Mouse (Mus musculus) thymus, postnatal 14 days (tissue): ENCODE data around the gene Ttc33.

Source experiments
- DNase-seq: peaks from one replicate; pipeline ENCODE4 v3.0.0; 2021

Gene Ttc33

DNA sequence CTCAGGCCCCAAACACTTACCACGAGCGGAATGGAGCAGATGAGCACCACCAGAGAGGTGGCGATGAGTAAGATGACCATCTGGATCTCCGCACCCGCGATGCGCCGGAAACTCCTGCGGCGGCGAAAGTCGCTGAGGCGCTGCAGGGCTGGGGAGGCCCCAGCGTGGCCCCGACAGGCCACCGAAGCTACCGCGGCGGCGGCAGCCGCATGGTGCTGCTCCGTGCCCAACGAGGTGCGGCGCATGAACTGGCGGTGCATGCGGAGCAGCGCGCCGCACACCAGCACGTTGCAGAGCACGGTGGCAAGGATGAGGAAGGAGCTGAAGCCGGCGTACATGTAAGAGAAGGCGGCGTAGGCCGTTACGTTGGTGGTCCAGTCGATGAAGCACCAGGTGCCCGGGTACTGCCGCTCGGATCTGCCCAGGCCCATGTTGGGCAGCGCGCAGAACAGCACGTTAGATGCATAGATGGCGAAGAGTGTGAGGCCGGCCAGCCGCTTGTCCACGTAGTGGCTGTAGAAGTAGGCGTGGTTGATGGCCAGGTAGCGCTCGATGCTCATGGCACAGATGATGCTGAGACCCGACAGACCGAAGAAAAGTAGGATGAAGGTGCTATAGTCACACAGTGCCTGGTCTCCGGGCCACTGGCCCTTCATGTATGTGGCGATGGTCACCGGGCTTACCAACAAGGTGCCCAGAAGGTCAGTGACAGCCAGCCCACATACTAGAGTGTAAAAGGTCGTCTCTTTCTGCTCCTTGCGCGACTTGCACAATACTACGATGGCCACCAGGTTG is 57.1 kb downstream of the Ttc33 start:
- peak; percentile 63 for DNase-seq

DNA sequence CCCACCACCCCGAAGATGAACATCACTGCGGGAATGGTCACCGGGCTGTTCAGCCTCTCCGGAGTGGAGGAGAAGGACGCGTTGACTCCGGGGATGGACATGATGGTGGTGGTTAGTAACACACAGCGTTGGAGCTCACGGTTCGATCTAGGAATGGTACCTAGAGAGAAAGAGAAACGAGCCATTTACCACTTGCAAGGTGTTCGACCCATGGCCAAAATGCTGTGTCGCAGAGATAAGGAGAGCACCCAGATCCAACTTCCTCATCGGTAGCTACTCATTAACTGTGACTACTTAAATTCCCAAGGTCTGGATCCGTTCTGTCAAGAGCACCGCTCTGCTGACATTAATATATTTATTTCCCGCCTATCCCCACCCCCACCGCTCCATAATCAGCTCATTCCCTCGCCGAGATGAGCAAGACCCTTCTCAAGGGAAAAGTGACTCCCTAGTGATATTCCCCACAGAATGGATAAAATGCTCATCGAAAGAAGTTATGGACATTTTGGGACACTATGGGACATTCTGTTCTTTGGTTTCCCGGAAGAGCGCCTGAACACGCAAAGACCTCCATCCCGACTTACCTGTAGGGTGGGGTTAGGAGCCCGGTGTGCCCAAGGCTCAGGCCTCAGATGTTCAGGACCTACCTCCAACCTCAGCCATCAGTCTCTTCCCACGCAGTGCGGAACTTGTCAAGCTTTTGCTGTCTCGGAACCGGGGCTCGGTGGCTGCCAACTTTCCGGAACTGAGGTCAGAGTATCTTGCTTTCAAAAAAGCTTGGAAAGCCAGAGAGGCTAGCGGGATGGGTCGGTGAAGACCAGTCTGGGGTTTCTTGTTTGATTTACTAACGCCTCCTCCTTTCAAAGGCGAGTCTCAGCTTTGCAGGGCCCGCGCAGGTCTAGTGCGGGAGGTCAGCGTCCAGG is 58.0 kb downstream of the Ttc33 start:
- DNase-seq, result peak; percentile 55

DNA sequence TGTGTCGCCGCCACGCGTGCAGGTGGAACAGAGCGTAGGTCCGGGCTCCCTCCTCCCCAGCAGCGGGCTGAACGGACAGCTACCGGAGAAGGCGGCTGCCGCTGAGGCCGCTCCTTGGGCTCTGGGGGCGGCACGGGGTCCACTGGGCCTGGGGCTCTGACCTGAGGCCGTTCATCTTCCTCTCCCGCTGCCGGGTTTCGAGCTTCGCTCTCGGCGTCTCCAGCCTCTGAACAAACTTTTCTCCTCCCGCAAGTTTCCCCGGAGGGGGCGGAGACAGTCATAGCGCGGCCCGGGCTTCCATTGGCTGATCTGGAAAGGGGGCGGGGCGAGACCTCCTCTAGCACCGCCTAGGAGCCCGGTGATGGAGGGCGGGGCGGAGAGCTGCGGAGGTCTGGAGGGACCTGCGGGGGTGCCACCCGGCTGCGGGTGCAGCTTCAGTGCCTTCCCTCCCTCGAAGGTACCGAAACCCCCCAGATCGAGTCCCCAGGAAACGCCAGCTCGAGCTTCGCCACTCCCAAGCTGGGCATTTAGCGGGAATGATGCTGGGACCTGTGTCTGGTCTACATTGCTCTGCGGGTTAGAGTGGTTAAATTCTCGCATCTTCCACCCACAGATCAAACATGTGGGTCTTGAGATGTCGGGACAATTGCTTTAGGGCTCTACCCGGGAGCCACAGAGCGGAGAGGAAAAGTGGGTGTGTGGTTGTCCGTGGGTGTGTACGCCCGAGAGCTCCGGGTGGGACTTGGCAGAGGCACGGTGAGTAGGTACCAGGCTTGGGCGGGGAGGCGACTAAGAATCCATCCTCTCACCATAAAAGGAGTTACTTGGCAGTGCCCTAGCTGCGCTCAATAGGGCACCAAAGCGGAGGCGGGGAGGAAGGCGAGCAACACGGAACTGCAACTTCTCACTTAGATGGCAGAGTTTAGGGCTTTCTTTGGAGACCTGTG is 58.9 kb downstream of the Ttc33 start, which contains the start of gene Ptger4:
Ptger4 (minus strand) TSS at position 229 of the 947 bp plus-strand sequence.
- peak; percentile 99 for DNase-seq

DNA sequence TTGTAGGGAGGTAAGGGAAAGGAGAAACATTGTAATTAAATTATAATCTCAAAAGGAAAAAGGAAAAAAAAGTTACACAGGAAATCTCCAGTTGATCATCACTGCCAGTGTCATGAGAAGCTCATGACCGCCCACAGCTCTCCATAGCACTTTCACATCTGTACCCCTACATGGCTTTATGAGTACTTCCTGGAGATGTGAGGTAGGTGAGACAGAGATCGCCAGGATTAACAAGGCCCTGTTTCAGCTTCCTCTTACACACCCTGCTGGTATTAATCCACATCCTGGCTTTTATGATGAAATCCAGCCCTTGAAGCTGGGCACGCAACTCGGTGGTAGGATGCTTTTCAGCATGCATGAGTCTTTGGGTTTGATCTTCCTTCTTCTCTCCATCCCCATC is 64.9 kb downstream of the Ttc33 start:
- no peak for DNase-seq

DNA sequence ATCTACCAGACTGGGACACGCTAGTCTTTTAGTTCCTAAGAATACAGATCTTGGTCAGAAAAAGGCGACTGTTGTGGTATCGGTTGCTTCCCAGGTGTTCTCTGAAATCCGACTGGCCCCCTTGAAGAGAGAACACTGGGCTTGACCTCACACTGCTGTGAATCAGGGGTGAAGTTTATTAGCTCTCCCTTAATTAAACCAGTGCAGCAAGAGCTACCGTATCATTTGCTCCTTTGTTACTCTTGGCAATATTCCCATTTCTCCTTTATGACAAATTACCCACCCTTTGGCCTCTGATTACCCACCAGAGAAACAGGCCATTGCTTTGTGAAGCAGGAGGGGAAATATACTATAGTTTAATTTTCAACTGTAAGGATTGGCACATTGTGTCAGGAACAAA is 74.9 kb downstream of the Ttc33 start:
- DNase-seq, result no peak

DNA sequence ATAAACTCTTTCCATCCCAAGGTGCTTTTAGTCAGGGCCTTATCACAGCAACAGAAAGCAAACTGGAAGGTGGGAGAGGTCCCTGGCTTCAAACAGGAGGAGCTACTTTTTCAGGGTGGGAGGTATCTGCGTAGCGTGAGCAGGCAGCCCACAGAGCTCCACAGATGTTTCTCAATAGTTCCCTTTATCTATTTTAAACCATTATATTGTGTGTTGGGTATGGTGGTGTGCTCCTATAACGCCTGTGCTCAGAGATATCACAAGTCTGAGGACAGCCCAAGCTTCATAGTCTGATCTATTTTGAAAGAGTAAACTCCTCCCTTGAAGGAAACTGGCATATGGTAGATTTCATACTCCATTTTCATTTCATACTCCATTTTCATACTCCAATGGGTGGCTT is 75.7 kb downstream of the Ttc33 start:
- no peak for DNase-seq

DNA sequence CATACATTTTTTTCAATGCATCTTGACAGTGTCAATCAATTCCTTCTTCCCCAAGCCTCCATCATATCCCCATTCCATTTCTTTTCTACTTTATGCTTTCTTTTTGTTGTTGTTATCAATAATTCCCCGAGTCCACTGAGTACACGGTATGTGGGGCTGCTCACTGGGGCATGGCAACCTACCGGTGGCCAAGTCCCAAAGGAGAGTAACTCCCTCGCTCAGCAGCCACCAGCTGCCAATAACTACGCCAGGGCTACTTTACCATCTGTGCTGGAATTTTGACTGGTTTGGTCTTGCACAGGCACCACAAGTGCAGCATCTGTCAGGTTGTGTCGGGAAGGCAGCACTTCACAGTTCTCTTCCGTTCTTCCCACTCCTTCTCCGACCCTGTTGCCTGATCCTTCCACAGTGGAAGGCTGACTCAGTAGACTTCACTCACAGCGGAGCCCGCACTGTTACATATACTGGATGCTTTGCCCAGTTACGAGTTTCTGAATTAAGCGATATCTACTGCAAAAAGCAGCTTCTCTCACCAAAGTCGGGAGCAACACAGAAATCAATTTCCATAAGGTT is 76.9 kb downstream of the Ttc33 start:
- no peak for DNase-seq

DNA sequence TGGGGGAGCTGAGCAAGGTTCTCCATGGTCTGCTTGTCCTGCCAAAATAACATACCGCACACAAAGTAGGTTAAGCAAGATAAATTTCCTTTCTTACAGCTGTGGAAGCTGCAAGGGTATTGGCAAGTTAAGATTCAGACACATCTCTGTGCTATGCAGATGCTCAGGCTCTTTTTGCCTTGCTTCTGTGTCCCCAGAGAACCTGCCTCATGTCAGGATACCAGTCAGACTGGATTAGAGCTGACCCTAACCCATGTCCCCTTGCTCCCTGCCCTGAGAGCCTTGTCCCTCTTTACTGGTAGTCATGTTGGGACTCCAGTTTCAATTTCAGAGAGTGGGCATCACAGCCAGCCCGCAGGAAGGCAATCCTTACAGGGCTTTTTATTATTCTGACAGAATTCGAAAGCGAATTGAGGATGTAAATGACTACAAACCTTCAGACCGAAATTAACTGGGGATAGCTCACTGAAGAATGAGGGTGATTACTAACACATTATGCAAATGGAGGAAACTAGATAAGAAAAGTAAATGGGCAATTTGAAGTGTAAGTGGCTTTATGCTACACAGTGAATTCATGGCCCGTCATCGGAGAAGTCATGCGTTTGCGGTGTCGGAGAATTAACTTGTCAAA is 77.7 kb downstream of the Ttc33 start:
- no peak for DNase-seq

DNA sequence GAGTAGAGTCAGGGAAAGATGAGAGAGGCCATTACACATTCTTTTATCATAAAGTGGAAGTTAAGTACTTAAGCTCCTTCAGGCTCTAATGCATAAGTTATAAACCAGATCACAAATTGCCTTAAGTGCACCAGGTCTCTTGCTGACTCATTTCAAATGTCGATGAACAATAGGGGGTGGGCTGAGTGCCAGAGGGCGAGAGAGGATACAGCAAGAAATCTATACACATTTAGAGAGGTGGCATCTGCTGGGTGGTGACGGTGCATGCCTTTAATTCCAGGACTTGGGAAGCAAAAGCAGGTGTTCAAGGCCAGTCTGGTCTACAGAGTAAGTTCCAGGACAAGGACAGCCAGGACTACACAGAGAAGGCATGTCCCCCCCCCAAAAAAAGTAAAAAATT is 80.8 kb downstream of the Ttc33 start:
- DNase-seq, result no peak
